In the genomic region with DNA sequence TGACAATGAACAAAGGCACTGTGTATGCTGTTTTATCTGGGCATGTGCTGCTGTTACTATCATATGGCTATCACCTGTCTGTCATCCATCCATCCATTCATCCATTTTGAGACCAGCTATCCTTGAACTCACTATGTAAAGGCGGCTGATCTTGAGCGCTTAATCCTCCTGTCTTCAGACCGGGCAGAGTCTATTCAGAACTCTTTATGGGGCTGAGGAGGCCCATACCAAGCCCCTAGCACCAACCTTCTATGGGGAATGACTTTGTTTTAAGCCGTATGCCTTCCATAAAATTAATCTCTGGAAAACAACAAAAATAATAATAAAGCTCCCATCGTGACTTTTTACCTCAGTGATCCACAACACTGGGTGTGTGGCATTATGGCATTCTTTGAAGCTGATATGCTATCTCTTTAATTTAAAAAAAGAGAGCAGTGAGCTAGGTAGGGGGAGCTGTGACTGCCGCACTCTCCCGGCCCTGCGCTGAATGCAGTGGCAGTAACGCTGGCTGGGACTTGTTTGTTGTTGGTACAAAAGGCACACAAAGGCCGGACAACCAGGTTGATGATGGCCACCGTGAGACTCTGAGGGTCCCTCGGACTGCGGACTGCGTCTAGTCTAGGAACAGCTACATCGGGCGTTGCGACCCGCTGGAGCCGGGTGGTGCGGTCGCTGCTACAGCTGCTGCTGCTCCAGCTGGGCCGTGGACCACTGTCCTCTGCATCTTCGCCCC, we compare ENCODE assay signal across 7 mouse cellular contexts. TPM values are rescaled to one million over a fixed set of nuclear protein-coding genes. Genes with fewer than 3 reads are reported as not detected.
DNase-seq lines count a peak whose midpoint lies in the region; ATAC-seq lines count a peak whose summit lies in the region.

A gene (plus strand): TSS at position 464 of the 733 bp plus-strand sequence.

- H3K9me3 ChIP-seq in heart, embryonic 15.5 days (replicated peaks) = no peaks in the 10 kb centered on the region
- no peaks in the 10 kb centered on the region for H3K9me3 ChIP-seq in midbrain, embryonic 15.5 days

- ATAC-seq in erythroid progenitor cell, adult 5-6 weeks (replicated peaks; ENCODE audit: low FRiP score, poor library complexity, severe bottlenecking) = no peak
- ATAC-seq in heart, embryonic 15.5 days (replicated peaks; ENCODE audit: insufficient number of reproducible peaks, insufficient read depth, low FRiP score, low read depth) = 0 out of 2 replicates have a peak, but pooled peaks have one; percentile 27
- ATAC-seq in midbrain, embryonic 15.5 days (replicated peaks) = peak; percentile 93
- ATAC-seq in activated CD4-positive, CD25-positive, alpha-beta regulatory T cell, adult 4 months = no peak

- peak; percentile 9 for DNase-seq in Muller cell, postnatal 12 days (ENCODE audit: inconsistent ontology term)
- peak; percentile 80 for DNase-seq in brain, adult 2 months (ENCODE audit: low read depth, low spot score)
- DNase-seq in layer of hippocampus, postnatal 25 days (ENCODE audit: extremely low spot score in 1 of 2, low spot score in 1 of 2) = peak; percentile 44 to 57

- 0 out of 2 replicates have a peak, but pooled peaks cover 3% of the 10 kb centered on the region for H3K27me3 ChIP-seq in heart, embryonic 15.5 days
- no peaks in the 10 kb centered on the region for H3K27me3 ChIP-seq in midbrain, embryonic 15.5 days (replicated peaks)

- H3K36me3 ChIP-seq in heart, embryonic 15.5 days = no peaks in the 10 kb centered on the region
- H3K36me3 ChIP-seq in midbrain, embryonic 15.5 days (replicated peaks) = no peaks in the 10 kb centered on the region

- H3K9ac ChIP-seq in heart, embryonic 15.5 days = peak within 1 kb of the TSS; percentile 53
- H3K9ac ChIP-seq in midbrain, embryonic 15.5 days = peak within 1 kb of the TSS; percentile 76

- H3K4me1 ChIP-seq in heart, embryonic 15.5 days (replicated peaks) = peaks cover 9% of the 10 kb centered on the region; the same call in 1 of the 2 replicates
- peaks cover 14% of the 10 kb centered on the region for H3K4me1 ChIP-seq in midbrain, embryonic 15.5 days

- 6% methylated on average over 23 of the region's 23 CpGs for WGBS in heart, embryonic 15.5 days
- WGBS in midbrain, embryonic 15.5 days = 4% methylated on average over 23 of the region's 23 CpGs

- peak within 1 kb of the TSS; percentile 20 for H3K27ac ChIP-seq in heart, embryonic 15.5 days
- peak within 1 kb of the TSS; percentile 80 for H3K27ac ChIP-seq in midbrain, embryonic 15.5 days

- peak within 1 kb of the TSS; percentile 59 for H3K4me3 ChIP-seq in heart, embryonic 15.5 days
- peak within 1 kb of the TSS; percentile 65 for H3K4me3 ChIP-seq in midbrain, embryonic 15.5 days

- peak within 1 kb of the TSS; percentile 70 for H3K4me2 ChIP-seq in heart, embryonic 15.5 days
- peak within 1 kb of the TSS; percentile 69 for H3K4me2 ChIP-seq in midbrain, embryonic 15.5 days

RNA-seq across cellular contexts. Expression of the gene that starts here (rescaled TPM):
- total RNA-seq in erythroid progenitor cell, adult 5-6 weeks (2015; ENCODE audit: low replicate concordance) = 24.1 and 27.2 TPM in 2 replicates
- 22.5 and 28.0 TPM in 2 replicates for total RNA-seq in erythroid progenitor cell, adult 5-6 weeks (2017; ENCODE audit: low replicate concordance)
- polyA plus RNA-seq in heart, embryonic 15.5 days (2015; fragmentation: Nextera tagmentation; extraction: Ambion mirVana) = 3.5 and 4.0 TPM in 2 replicates
- total RNA-seq in layer of hippocampus, postnatal 25 days (2021) = 10 to 100 TPM; 54.1 to 58.8 TPM
- 7.1 and 8.4 TPM in 2 replicates for polyA plus RNA-seq in midbrain, embryonic 15.5 days (2015; fragmentation: Nextera tagmentation; extraction: Ambion mirVana)
- polyA plus RNA-seq in activated CD4-positive, CD25-positive, alpha-beta regulatory T cell, adult 4 months (2017; shearing (Covaris generic)) = 1 to 10 TPM; 6.6 to 6.9 TPM

Comparison
In these comparisons a context has a peak if more than half of its experiments do, and no peak if none do; other contexts are left out.
1. DNase-seq: peak in every context shown above with its lines; median percentile 80 in brain, adult 2 months; 50 in layer of hippocampus, postnatal 25 days; 9 in Muller cell, postnatal 12 days.
2. ATAC-seq: peak in heart, embryonic 15.5 days (single experiment) and midbrain, embryonic 15.5 days (single experiment); none in erythroid progenitor cell, adult 5-6 weeks (single experiment) and activated CD4-positive, CD25-positive, alpha-beta regulatory T cell, adult 4 months (single experiment).